Mouse (Mus musculus) kidney, postnatal 4 days (tissue): ENCODE results near the gene Slc39a7.
"Not testable (repeated sequence)": the region's sequence is repeated elsewhere in the genome, so short reads cannot be mapped to it uniquely, and the experiment has no call there.

Experiments used
- DNase-seq, 2 experiments: peaks; one replicate each; pipeline ENCODE4 v3.0.0; 2021; ENCODE audit warnings: mixed read lengths in 2 of 2

Slc39a7 gene

DNA sequence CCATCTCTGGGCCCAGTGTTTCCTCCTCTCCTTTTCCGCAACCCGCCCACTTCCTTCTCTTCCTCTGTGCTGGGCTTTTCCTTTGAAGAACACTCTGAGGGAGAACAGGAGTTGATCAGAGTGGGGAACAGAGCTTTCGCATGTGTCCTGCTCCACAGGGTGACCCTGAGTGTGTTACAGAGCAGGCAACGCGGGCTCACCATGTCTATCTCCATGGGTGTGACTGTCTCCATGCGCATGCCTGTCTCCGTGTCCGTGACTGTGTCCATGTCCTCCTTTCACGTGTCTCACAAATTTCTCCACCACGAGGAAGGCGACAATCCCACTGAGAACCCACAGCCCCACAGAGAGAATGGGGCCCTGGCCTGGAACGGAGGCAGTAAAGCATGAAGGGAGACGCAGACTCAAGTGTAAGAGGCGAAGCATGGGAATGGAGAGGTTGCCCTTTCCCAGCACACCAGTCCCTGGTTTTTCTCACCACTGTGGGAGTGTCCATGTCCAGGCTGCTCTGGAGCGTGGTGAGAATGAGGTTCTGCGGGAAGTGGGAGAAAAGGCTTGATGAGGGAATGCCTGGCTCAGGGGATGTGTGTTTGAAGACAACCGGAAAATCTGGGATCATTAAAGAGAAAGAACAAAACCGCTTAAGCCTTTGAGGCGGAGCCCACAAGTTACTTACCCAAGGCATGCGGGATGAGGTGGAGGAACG is 1.4 kb downstream of the Slc39a7 start:
- DNase-seq = no peak

DNA sequence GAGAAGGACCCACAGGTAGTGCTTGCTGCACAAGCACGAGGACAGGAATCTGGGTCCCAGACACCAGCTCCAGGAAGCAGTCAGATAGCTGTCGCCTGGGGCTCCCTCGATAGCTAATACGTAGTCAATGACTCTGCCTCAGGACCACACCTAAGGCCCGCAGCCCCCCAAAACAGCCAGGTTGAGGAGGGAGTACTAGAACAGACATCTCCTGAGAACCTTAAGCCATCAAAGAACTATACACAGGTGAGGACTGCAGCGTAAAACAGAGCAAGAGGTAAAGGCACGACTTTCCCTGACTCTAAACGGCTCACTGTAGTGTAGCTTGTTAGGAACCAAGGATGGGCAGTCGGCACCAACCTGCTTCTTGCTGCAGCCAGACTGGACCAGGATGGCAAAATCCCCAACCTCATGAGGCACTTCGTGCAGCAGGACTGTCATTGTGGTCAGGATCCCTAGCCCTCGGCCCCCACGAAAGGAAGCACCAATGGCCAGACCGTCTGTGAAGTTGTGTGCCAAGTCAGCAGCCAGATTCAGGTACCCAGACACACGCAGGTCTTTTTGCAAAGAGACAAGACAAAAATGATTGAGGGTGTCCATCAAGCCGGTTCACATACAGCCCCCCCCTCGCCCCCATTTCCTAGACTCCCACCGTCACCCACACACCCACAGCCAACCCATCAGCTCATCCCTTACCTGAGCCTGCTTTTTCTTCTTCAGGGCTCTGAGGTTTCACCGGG is 2.2 kb downstream of the Slc39a7 start:
- DNase-seq = no peak

DNA sequence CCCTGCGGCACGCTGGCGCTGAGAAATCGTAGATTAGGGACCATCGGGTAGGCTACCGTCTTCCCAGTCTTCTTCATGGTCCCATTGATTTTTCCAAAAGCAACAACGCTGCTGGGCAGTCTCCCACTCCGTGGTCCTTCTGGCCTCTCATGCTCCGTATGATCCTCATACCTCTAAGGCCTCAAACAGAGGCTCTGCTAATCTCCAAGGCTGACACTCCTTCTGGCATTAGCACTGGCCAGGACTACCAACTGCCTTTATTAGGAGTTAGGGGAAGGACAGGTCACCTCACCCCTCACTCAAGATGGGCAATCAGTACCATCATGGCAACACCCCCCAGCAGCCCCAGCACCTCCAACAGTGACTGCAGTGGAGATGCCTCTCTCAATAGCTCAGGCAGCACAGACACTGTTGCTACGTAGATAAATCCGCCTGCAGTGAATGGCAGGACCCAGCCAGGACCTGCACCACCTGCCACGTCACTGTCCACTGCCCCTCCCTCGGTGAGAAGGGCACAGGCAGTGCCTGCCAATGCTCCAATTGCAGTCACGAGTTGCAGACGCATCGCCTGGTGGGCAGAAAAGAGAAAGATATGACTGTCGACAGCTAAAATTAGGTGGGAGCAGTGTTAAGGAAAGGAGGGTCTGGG is 2.9 kb downstream of the Slc39a7 start:
- DNase-seq = no peak

DNA sequence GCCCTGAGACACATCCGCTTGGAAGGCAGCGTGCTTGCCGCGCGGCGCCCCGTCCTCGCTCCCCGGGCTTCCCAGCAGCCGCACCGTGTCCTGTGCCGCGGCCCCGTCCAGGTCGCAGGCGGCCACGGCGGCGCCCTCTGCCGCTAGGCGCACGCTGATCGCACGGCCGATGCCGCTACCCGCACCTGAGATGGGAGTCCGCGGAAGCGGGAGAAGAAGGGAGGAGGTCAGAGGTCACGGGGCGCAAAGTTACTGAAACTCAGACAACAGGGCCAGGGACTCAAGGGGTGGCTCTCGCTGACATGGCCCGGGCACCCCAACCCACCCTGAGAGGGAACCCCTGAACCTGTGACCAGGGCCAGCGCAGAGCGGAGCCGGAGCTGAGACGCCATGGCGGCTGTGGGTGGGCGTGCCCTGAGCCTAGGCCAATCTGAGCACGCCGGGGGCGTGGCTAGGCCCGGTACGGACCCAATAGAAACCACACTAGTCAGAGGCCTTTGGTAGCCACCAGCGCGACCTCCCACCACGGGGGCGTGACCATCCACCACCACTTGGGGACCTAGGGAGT is 3.7 kb downstream of the Slc39a7 start, which contains the start of gene H2-Ke6:
H2-Ke6 (minus strand) TSS at position 405 of the 568 bp plus-strand sequence.
- DNase-seq = peak; percentile 95 to 97

GRCm38 (mm10) chr17:34026917-34027655 is 4.4 kb downstream of the Slc39a7 start:
- DNase-seq = peak in 1 of 2 experiments; percentile 50

- no peak for DNase-seq
These were observed 5.3 kb downstream of the Slc39a7 start for GRCm38 (mm10) chr17:34026221-34026620.

DNA sequence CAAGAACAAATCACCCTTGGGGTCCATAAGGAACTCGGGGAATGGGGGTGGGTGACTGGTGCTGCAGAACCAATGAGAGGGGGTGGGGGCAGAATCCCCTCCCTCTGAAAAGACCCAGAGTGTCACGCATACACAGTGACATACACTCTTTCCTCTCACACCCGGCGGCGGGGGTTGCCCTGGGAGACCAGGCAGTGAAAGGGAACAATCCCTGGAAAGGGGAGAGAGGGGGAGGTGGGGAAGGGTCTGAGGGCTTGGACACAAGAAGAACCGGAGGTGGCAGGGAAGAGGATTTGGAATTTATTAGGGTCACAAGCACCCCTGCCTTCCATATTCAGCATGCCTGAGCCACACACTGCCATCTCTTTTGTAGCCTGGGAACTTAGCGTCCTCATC is 5.7 kb downstream of the Slc39a7 start:
- peak in 1 of 2 experiments; percentile 14 for DNase-seq

- peak in 1 of 2 experiments; percentile 77 for DNase-seq
These were observed 6.4 kb downstream of the Slc39a7 start for GRCm38 (mm10) chr17:34024861-34025755.

DNA sequence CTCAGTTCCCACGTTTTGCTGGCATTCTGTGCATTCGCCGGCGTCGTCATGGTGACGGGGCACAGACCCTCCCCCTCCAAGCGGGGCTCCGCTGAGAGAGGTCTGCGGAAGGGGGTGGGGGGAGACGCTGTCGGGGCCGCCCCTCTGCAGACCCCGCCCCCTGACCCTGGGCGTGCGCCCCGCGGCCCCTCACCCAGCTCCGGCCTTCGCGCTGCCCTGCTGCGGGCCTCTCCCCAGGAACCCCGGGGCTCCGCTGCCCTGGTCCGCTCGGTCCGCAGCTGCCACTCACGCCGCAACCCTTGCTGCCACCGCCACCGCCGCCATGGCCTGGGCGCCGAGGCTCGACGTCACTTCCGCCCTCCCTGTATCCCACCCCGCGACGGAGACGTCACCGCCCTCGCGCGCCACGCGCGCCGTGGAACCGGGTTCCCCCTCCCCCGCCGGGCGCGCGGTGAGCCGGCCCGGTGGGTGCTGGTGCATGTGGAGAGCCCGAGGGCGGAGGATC is 7.1 kb downstream of the Slc39a7 start, which contains the start of gene Ring1:
Ring1 (minus strand) TSS at position 364 of the 505 bp plus-strand sequence.
- peak; percentile 88 to 93 for DNase-seq

GRCm38 (mm10) chr17:34023678-34024077 is 7.8 kb downstream of the Slc39a7 start:
- no peak for DNase-seq

GRCm38 (mm10) chr17:34022987-34023386 is 8.5 kb downstream of the Slc39a7 start:
- DNase-seq = peak in 1 of 2 experiments; percentile 11

GRCm38 (mm10) chr17:34022414-34022783 is 9.1 kb downstream of the Slc39a7 start:
- DNase-seq = no peak

- no peak for DNase-seq
These were observed 9.7 kb downstream of the Slc39a7 start for GRCm38 (mm10) chr17:34021539-34022413.

GRCm38 (mm10) chr17:34013436-34013835 is 18.0 kb downstream of the Slc39a7 start:
- DNase-seq = no peak

- DNase-seq = no peak
These were observed 21.3 kb downstream of the Slc39a7 start for GRCm38 (mm10) chr17:34010156-34010555.

- no peak for DNase-seq
These were observed 24.9 kb downstream of the Slc39a7 start for GRCm38 (mm10) chr17:34006570-34006969.

GRCm38 (mm10) chr17:34003426-34003825 is 28.1 kb downstream of the Slc39a7 start:
- DNase-seq = peak; percentile 68

- DNase-seq = not testable (repeated sequence)
These were observed 30.7 kb downstream of the Slc39a7 start for GRCm38 (mm10) chr17:34000796-34001195.

DNA sequence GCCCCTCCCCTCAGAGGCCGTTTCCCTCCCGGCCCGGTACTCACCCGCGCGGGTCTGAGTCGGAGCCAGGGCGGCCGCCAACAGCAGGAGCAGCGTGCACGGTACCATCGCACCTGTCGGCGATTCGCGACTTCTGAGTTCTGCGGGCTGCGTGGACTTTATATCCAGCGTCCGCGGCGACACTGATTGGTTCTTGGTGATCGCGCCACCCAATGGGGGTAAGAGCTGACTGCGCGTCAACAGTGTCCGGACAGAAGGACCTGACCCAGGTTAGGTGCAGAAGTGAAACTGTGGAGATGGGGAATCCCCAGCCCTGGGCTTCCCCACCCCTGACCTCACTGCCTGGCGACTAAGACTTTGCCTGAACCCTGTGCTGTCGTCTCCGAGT is 31.3 kb downstream of the Slc39a7 start, which contains the start of gene H2-K1:
H2-K1 (minus strand) TSS at position 198 of the 388 bp plus-strand sequence.
- peak; percentile 89 to 93 for DNase-seq
